Mouse (Mus musculus): ENCODE data around the gene Surf2. TPM values are rescaled to one million over a fixed set of nuclear protein-coding genes. Genes with fewer than 3 reads are reported as not detected.

The Surf2 gene
- total RNA-seq, 2 experiments from 2014 or later = 12.4 to 16.1 TPM

DNA sequence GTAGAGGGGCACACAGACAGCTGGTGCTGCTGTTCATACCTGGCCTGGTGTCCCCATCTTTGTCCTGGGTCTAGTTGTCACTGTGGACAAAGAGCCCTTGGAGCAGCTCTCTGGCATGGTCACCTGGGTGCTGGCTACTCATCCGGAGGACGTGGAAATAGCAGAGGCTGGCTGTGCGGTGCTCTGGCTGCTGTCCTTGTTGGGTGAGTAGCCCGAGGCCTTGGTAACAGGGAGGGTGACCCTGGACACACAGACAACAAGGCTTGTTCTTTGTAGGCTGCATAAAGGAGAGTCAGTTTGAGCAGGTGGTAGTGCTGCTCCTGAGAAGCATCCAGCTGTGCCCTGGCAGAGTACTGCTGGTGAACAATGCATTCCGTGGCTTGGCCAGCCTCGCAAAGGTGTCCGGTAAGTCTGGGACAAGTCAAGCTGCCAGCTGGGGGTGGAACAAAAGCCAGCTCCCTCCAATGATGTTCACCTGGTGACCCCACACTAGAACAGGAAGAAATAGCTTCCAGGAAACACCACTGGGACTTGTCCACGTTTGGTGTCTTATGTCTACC, 35.3 kb downstream of the Surf2 start:
- DNase-seq = no peak
- no peak overlapping the region for H3K4me3 ChIP-seq
- no peak for TF ChIP-seq CTCF (IDR thresholded peaks at IDR 0.05)
- intact Hi-C loops (cut with DNase I) = no loop called here
- no peak overlapping the region for H3K27ac ChIP-seq

DNA sequence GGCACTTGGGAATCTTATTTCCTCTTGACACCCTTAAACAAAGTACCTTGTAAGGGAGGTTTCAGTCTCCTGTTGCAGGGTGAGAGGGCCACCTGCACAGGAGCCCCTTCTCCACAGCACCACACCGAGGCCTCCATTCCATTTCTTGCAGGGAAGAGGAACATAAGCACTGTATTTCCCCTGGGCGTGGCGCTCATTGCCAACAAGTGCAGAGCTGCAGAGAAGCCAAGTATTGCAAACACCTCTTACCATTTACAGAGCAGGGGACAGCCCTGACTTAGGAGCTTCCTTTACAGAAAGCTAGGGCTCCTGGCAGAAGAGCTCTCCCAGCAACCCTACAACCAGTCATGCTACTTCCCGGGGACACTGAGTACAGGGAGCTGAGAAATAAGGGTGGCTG, 36.0 kb downstream of the Surf2 start:
- Histone ChIP-seq H3K4me3 (no peak overlapping the region), H3K27ac (no peak overlapping the region)
- no peak for DNase-seq
- no peak for TF ChIP-seq CTCF (IDR thresholded peaks at IDR 0.05)
- intact Hi-C loops (cut with DNase I) = no loop called here

DNA sequence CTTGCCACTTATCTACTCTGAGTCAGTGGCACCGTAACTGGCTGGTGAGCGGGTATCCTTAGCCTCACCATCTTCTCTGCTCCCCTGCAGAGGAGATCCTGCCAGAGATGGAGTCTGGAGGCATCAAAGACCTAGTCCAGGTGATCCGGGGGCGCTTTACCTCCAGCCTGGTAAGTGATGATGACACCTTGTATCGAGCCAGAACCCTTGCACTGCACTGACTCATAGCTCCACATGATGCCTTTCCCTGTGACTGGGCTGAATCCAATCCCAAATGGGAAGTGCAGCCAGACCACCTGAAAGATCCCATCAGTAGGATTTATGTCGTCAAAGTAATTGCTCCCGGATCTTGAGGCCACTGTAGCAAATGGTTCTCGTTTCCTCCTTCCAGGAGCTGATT, 36.7 kb downstream of the Surf2 start:
- no peak for DNase-seq
- Histone ChIP-seq H3K4me3 (no peak overlapping the region), H3K27ac (no peak overlapping the region)
- no peak for TF ChIP-seq CTCF (IDR thresholded peaks at IDR 0.05)
- intact Hi-C loops (cut with DNase I) = no loop called here

DNA sequence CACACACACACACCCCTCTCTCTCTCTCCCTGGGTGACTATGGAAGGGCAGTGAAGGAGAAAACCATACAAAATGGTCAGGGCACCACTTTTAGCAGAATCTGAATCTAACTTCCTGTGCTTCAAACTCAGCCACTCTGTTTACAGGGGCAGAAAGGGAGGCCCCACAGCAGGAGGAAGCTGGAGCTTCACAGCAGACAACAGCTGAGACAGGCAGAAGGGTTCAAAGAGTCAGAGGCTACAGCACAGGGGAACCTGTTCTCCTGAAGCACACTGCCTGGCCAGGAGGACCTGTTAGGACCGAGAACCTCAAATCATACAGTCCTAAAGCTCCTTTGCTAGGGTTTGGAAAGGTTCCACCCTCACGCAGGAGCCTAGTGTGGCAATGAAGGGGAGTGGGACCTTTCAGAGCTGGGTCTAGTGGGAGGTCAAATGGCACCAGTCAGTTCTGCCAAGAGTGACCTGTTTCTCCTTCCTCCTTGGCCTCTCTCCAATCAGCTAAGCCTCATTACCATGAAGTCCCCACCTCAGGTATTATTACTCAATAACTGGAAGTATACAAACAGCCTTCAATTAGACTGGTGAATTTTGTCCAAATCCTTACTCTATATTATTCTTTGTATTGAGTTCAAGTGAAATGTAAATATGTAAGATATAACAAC, 38.7 kb downstream of the Surf2 start:
- TF ChIP-seq CTCF (IDR thresholded peaks at IDR 0.05) = no peak
- no peak overlapping the region for H3K27ac ChIP-seq
- DNase-seq = no peak
- intact Hi-C loops (cut with DNase I) = no loop called here
- H3K4me3 ChIP-seq = no peak overlapping the region

DNA sequence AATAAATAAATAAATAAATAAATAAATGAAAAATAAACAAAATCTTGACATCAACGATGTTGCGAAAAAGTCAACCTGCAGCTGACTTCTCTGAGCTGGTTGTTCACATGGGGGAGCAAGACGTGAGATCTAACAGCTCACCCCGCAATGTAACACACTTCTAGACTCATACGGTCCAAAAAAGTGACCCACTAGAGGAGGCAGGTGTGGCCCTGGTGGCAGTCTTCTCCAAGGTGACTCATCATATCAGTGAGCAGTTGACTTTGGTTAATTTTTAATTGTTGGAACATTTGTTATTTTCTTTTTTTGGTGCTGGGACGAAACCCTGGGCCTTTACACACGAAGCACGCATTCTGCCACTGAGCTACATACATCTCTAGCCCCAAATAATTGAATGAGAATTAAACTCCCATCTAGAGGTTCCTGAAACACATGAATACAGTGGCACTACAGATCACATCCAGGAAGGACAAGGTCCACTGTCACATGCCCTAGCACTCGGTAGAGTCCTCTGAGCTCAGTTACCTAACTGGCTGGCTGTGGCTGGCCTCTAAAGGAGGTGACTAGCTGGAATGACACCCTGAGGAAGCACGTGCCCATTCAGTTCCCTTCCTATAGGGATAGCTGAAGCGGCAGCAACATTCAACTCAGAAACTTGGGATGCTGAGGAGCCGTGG, 40.8 kb downstream of the Surf2 start:
- H3K27ac ChIP-seq = no peak overlapping the region
- DNase-seq = no peak
- TF ChIP-seq CTCF (IDR thresholded peaks at IDR 0.05) = no peak
- intact Hi-C loops (cut with DNase I) = no loop called here
- H3K4me3 ChIP-seq = no peak overlapping the region

DNA sequence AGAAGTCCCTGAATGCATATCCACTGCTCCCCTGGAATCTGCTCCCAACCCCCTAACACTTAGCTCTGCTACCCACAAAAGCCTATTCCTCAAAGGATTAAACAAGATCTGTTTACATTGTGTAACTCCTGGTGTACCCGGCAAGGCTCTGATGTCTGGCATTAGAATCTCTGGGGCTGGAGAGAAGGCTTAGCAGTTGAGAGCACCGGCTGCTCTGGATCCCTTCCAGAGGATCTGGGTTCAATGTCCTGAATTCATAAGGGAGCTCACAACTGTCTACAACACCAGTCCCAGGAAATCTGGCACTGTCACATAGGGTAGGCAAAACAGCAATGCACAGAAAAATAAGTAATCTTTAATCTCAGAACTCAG, 41.3 kb downstream of the Surf2 start:
- Histone ChIP-seq H3K4me3 (no peak overlapping the region), H3K27ac (no peak overlapping the region)
- no peak for DNase-seq
- TF ChIP-seq CTCF (IDR thresholded peaks at IDR 0.05) = no peak
- intact Hi-C loops (cut with DNase I) = no loop called here

DNA sequence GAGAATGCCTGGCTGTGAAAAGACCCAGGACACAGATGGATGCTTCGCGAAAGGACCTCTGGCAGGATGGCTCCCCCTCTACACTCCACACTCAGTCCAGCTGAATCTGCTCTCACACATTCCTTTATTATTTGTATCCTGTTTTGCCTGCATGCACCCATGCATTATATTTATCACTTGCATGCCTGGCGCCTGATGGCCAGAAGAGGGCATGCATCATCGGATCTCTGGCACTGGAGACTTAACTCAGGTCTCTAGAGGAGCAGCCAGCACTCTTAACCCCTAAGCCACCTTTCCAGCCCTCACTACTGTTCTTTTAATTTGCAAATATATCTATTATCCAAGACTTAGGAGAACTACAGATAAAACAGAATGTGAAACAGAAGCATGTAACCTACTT, 44.6 kb downstream of the Surf2 start:
- intact Hi-C loops (cut with DNase I) = no loop called here
- no peak for DNase-seq
- Histone ChIP-seq H3K27ac (no peak overlapping the region), H3K4me3 (no peak overlapping the region)
- TF ChIP-seq CTCF (IDR thresholded peaks at IDR 0.05) = peak; percentile 31; the same call in 1 of the 2 replicates

DNA sequence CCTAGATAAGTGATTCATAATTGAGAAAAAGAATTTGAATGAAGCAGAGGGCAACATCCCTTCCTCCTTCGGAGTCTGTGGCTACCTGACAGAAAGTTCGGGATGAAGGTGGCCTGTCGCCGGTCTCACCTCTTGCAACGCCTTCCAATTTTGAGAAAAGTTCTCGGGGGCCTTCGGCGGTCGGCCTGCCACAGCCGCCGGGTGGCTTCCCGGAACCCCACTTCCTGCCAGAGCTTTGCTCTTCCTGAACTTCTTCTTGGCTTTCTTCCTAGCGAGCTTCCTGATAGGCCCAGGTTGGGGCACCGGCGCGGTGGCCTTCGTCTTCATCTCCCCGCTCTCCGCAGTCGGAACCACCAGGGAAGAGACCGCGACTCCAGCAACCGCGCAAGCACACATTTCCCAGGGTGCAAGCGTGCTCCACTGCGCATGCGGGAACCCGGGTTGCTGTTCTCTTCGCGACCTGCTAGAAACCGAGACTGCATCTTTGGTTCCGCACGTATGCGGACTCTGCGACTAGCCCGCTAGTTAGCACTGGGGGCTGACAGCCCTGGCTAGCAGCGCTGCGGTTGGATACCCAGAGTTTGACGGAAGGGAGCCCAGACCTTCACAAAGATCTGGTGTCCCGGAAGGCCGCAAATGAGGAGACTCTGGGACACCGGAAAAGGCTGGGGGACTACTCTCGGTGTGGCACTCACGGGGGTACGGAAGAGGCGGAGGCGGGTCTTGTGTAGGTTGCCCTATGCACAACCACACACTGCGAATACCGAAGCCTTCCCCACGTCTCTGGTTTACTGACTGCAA, 48.0 kb downstream of the Surf2 start, which contains the start of gene Rexo4:
Gene Rexo4, minus strand, starts transcription at position 464 of the 801 bp plus-strand sequence.
- intact Hi-C loops (cut with DNase I) = no loop called here
- no peak; the same call in 1 of the 2 replicates for TF ChIP-seq CTCF (IDR thresholded peaks at IDR 0.05)
- Histone ChIP-seq H3K27ac (peak within 1 kb of the TSS; percentile 99), H3K4me3 (peak within 1 kb of the TSS; percentile 74)
- peak; percentile 96 for DNase-seq

DNA sequence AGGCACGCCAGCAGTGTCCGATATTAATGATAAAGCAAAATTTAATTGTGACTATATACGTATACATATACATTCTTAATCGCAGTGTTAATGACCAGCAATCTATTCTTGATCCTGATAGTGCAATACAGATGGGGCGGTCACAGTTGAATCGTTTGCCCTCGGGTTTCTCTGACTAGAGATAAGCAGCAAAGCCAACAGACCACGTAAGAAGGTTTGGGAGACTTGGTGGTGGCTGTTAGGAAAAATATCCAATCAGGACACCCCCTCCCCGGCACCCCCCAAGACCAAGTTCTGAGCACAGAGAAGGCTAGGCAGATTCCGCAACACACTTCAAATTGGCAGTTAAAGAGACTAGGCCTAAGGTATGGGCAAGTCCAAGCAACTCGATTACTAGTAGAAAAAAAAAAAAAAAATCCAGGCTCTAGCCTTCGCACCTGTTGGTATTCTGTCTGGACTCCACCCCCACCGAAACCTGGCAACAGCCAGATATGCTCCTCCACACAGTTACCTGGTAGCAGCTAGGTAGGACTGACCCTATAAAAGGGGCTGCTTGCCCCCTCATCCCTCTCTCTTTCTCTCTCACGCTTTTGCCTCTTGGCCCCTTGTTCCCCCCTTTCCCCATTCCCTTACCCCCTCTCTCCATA, 48.7 kb downstream of the Surf2 start:
- H3K27ac ChIP-seq = peak overlapping the region; percentile 99
- TF ChIP-seq CTCF (IDR thresholded peaks at IDR 0.05) = no peak
- intact Hi-C loops (cut with DNase I) = no loop called here
- DNase-seq = no peak
- peak overlapping the region; percentile 74 for H3K4me3 ChIP-seq

DNA sequence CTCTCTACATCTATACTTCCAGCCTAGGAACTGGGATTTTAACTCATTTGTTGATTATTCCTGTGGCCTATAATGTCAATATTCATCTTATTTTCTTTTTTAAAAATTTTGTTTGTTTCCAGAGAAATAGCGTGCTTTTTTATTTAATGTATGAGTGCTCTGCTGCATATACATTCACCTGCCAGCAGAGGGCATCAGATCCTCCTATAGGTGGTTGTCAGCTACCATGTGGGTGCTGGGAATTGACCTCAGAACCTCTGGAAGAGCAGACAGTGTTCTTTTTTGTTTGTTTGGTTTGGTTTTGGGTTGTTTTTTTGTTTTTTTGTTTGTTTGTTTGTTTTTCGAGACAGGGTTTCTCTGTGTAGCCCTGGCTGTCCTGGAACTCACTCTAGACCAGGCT, 51.1 kb downstream of the Surf2 start:
- intact Hi-C loops (cut with DNase I) = no loop called here
- DNase-seq = no peak
- Histone ChIP-seq H3K27ac (no peak overlapping the region), H3K4me3 (no peak overlapping the region)
- peak; percentile 25; the same call in 1 of the 2 replicates for TF ChIP-seq CTCF (IDR thresholded peaks at IDR 0.05)

Other genes with a start within 250 kb of the Surf2 start
- gene Lcn4, start 245.1 kb upstream of the Surf2 start, total RNA-seq (2021) = not detected
- not detected for gene Abo, start 51.4 kb upstream of the Surf2 start, total RNA-seq (2021)
- gene Surf6, start 13.5 kb upstream of the Surf2 start, total RNA-seq (2021) = 10 to 100 TPM; 13.0 to 13.1 TPM
- 10 to 100 TPM; 15.4 to 19.0 TPM for gene Med22, start 5.7 kb upstream of the Surf2 start, total RNA-seq (2021)
- 100 to 1,000 TPM; 261 to 309 TPM for gene Rpl7a, start 5.6 kb upstream of the Surf2 start, total RNA-seq (2021)
- 10 to 100 TPM; 41.1 to 41.6 TPM for gene Surf1, start 163 bp downstream of the Surf2 start, total RNA-seq (2021)
- 10 to 100 TPM; 69.0 to 75.6 TPM for gene Surf4, start 17.6 kb downstream of the Surf2 start, total RNA-seq (2021)
- not detected for gene Stkld1, start 17.7 kb downstream of the Surf2 start, total RNA-seq (2021)
- 10 to 100 TPM; 16.0 to 19.1 TPM for gene Rexo4, start 48.0 kb downstream of the Surf2 start, total RNA-seq (2021)
- not detected for gene Adamts13, start 57.0 kb downstream of the Surf2 start, total RNA-seq (2021)
- 10 to 100 TPM; 34.9 to 36.2 TPM for gene Cacfd1, start 93.6 kb downstream of the Surf2 start, total RNA-seq (2021)
- not detected for gene Slc2a6, start 111.6 kb downstream of the Surf2 start, total RNA-seq (2021)
- gene Mymk, start 155.8 kb downstream of the Surf2 start, total RNA-seq (2021) = under 1 TPM in 1 of 2 experiments, not detected in 1; 0.36 TPM
- gene Adamtsl2, start 163.0 kb downstream of the Surf2 start, total RNA-seq (2021) = 1 to 10 TPM; 2.9 to 9.8 TPM
- not detected for gene Fam163b, start 226.1 kb downstream of the Surf2 start, total RNA-seq (2021)
- gene Dbh, start 248.9 kb downstream of the Surf2 start, total RNA-seq (2021) = not detected

Measured in gastrocnemius, adult 2 months (tissue).